Mouse (Mus musculus): ENCODE data around the gene Col4a4.

GRCm38 (mm10) chr1:82612061-82612660 is 25.5 kb upstream of the Col4a4 start:
- TF ChIP-seq POLR2A (IDR thresholded peaks at IDR 0.05; ENCODE audit: extremely low read depth, insufficient read depth, low read length) (no peak), CTCF (IDR thresholded peaks at IDR 0.05; ENCODE audit: extremely low read depth, insufficient read depth, low read length) (no peak)
